Mouse (Mus musculus) cerebellum, adult 2 months (tissue): ENCODE results near the gene Gm44502. TPM values are rescaled to one million over a fixed set of nuclear protein-coding genes. Genes with fewer than 3 reads are reported as not detected.
A peak's percentile ranks its signal among the peaks of the same experiment; 100 is the strongest.

ENCODE experiments used
- DNase-seq, 2 experiments: peaks; one replicate each; pipeline ENCODE4 v3.0.0; 2021
- H3K27ac ChIP-seq: fragments of 200-500 bp; 2 replicates; pipeline ENCODE4 v1.5.1; 2012; ENCODE audit warnings: low read length, control low read depth, inconsistent platforms; ENCODE audit not compliant: insufficient read depth
- H3K27me3 ChIP-seq: fragments of 200-500 bp; 2 replicates; pipeline ENCODE4 v1.6.1; 2012; ENCODE audit warnings: inconsistent platforms, mild to moderate bottlenecking, low read length, moderate library complexity; ENCODE audit not compliant: control insufficient read depth, insufficient read depth
- H3K4me1 ChIP-seq: fragments of 200-500 bp; 2 replicates; pipeline ENCODE4 v1.6.1; 2011; ENCODE audit warnings: low read length; ENCODE audit not compliant: control insufficient read depth, insufficient read depth
- H3K4me3 ChIP-seq: fragments of 200-500 bp; replicated peaks from 2 replicates; pipeline ENCODE3; 2011; ENCODE audit warnings: mild to moderate bottlenecking, low read depth, low read length, control low read depth; ENCODE audit not compliant: insufficient read depth
- CTCF ChIP-seq: fragments of 200-500 bp; IDR thresholded peaks from 2 replicates; pipeline ENCODE4 v1.5.1; 2011; ENCODE audit warnings: low read depth, mild to moderate bottlenecking, control low read depth, low read length, moderate library complexity, borderline replicate concordance; ENCODE audit not compliant: insufficient read depth
- POLR2A ChIP-seq: fragments of 200-500 bp; IDR thresholded peaks from 2 replicates; pipeline ENCODE4 v1.6.1; 2011; ENCODE audit warnings: low read length, control low read depth, borderline replicate concordance; ENCODE audit not compliant: insufficient read depth
- WGBS: fragments of 180-500 bp; shearing (Covaris S2); methylation state at CpG from one replicate; pipeline ENCODE4 v1.1.7; 2018; 5-methylcytosine and 5-hydroxymethylcytosine counted together
- polyA plus RNA-seq: library from polyadenylated mRNA; depleted of rRNA; stranded (reverse); fragments of >200 nt; gene quantifications from 2 replicates; pipeline ENCODE4 v1.2.3, GENCODE M21; 2012

Gm44502 gene
- polyA plus RNA-seq, 1 experiment: 0.15 TPM

- no peak overlapping the region for H3K27ac ChIP-seq
- H3K4me1 ChIP-seq: no peaks in the 10 kb centered on the region
- TF ChIP-seq POLR2A (no peak), CTCF (no peak)
- 81% methylated on average over 10 of the region's 10 CpGs for WGBS
- no peaks in the 10 kb centered on the region for H3K27me3 ChIP-seq
- DNase-seq: no peak
- no peak overlapping the region for H3K4me3 ChIP-seq
These were observed 24.5 kb downstream of the Gm44502 start for GRCm38 (mm10) chr15:89404831-89405623.

- no peak for DNase-seq
- H3K4me3 ChIP-seq: no peak overlapping the region
- H3K4me1 ChIP-seq: no peaks in the 10 kb centered on the region
- no peak overlapping the region for H3K27ac ChIP-seq
- TF ChIP-seq POLR2A (no peak), CTCF (no peak)
- no peaks in the 10 kb centered on the region for H3K27me3 ChIP-seq
- 86% methylated on average over 1 of the region's 1 CpGs for WGBS
These were observed 27.0 kb downstream of the Gm44502 start for GRCm38 (mm10) chr15:89402471-89402870.

- no peaks in the 10 kb centered on the region for H3K27me3 ChIP-seq
- no peak overlapping the region for H3K27ac ChIP-seq
- no peak for TF ChIP-seq CTCF
- no peak for TF ChIP-seq POLR2A
- no peak for DNase-seq
- H3K4me1 ChIP-seq: no peaks in the 10 kb centered on the region
- 92% methylated on average over 1 of the region's 1 CpGs for WGBS
- H3K4me3 ChIP-seq: no peak overlapping the region
These were observed 29.8 kb downstream of the Gm44502 start for GRCm38 (mm10) chr15:89399716-89400115.

GRCm38 (mm10) chr15:89398146-89398545, 31.4 kb downstream of the Gm44502 start:
- 34% methylated on average over 2 of the region's 2 CpGs for WGBS
- Histone ChIP-seq H3K27ac (no peak overlapping the region), H3K4me1 (no peaks in the 10 kb centered on the region), H3K27me3 (no peaks in the 10 kb centered on the region), H3K4me3 (no peak overlapping the region)
- DNase-seq: no peak
- TF ChIP-seq CTCF (no peak), POLR2A (no peak)

- H3K27me3 ChIP-seq: no peaks in the 10 kb centered on the region
- no peak for DNase-seq
- no peak overlapping the region for H3K27ac ChIP-seq
- H3K4me1 ChIP-seq: no peaks in the 10 kb centered on the region
- TF ChIP-seq CTCF (no peak), POLR2A (no peak)
- 89% methylated on average over 4 of the region's 4 CpGs for WGBS
- H3K4me3 ChIP-seq: no peak overlapping the region
These were observed 32.6 kb downstream of the Gm44502 start for GRCm38 (mm10) chr15:89396883-89397282.

- Histone ChIP-seq H3K27ac (no peak overlapping the region), H3K4me3 (no peak overlapping the region), H3K27me3 (no peaks in the 10 kb centered on the region), H3K4me1 (peaks cover 9% of the 10 kb centered on the region)
- TF ChIP-seq CTCF (no peak), POLR2A (no peak)
- peak; percentile 57 to 71 for DNase-seq
- 30% methylated on average over 10 of the region's 10 CpGs for WGBS
These were observed 39.4 kb downstream of the Gm44502 start for GRCm38 (mm10) chr15:89390081-89390480.

- WGBS: 65% methylated on average over 12 of the region's 12 CpGs
- peaks cover 9% of the 10 kb centered on the region for H3K4me1 ChIP-seq
- H3K4me3 ChIP-seq: no peak overlapping the region
- no peak overlapping the region for H3K27ac ChIP-seq
- H3K27me3 ChIP-seq: no peaks in the 10 kb centered on the region
- DNase-seq: no peak
- TF ChIP-seq CTCF (no peak), POLR2A (no peak)
These were observed 42.4 kb downstream of the Gm44502 start for GRCm38 (mm10) chr15:89387127-89387526.

- DNase-seq: no peak
- Histone ChIP-seq H3K4me1 (peaks cover under 1% of the 10 kb centered on the region; the same call in 1 of the 2 replicates), H3K27ac (no peak within 1 kb of the TSS), H3K4me3 (no peak within 1 kb of the TSS), H3K27me3 (no peaks in the 10 kb centered on the region)
- 85% methylated on average over 7 of the region's 7 CpGs for WGBS
- TF ChIP-seq POLR2A (no peak), CTCF (no peak)
These were observed 44.9 kb downstream of the Gm44502 start, which contains the start of gene Klhdc7b for GRCm38 (mm10) chr15:89384617-89385016. Gene Klhdc7b, plus strand, starts transcription at chr15:89384917.
